Mouse (Mus musculus) adrenal gland, postnatal 10 days (tissue): ENCODE data around the gene Nanos2. TPM values are rescaled to one million over a fixed set of nuclear protein-coding genes. Genes with fewer than 3 reads are reported as not detected.

Source experiments
- DNase-seq: peaks from one replicate; pipeline ENCODE4 v3.0.0; 2021; ENCODE audit warnings: mixed read lengths
- total RNA-seq, 2 experiments: library from RNA; stranded (reverse); gene quantifications; 2 replicates each; pipeline ENCODE4 v1.2.3; 2021

Gene Nanos2
- total RNA-seq, 2 experiments from 2014 or later, result not detected

GRCm38 (mm10) chr7:19017909-19018308 is 30.7 kb downstream of the Nanos2 start:
- DNase-seq, result no peak

- no peak for DNase-seq
Measured at GRCm38 (mm10) chr7:19021048-19021447, 33.8 kb downstream of the Nanos2 start.

DNA sequence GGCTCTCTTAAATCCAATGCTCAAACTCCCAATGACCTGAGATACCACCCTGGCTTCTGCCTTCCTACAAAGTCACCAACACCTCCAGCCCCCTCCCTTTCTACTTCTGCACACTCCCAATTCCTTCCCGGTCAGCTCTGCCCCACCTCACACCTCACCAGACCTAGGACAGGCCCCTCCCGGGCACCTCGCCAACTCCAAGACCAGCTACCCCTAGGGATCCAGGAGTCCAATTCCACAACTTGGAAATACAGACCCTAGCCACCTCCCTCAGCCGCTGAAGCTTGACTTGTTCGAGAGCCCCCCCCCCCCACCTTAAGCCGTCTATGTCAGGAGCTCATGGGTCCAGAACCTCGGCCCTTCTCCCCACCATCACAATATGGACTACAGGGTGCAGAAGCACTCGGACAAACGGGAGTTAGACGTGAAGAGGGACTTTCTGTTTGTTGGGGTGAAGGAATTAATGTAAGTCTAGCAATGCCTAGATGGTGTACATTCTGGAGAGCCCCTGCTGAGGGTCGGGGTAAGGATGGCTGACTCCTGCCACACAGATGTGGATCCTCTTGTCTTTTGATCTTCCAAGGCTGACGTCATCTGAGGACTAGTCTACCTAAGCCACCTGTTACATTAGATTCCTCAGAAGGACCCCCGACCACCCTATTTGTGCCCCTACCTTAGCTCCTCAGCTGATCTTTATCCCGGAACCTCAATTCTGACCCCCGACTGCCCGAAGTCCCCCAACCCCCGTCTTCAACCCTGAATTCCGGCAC is 35.2 kb downstream of the Nanos2 start:
- DNase-seq, result no peak

GRCm38 (mm10) chr7:19023357-19023814 is 36.2 kb downstream of the Nanos2 start, which contains the start of gene Foxa3:
Foxa3 (minus strand) TSS chr7:19023538.
- peak; percentile 68 for DNase-seq

- DNase-seq, result peak; percentile 96
Measured at GRCm38 (mm10) chr7:19024096-19024506, 36.9 kb downstream of the Nanos2 start, which contains the start of gene Sympk. Sympk (plus strand) TSS chr7:19024377.

DNA sequence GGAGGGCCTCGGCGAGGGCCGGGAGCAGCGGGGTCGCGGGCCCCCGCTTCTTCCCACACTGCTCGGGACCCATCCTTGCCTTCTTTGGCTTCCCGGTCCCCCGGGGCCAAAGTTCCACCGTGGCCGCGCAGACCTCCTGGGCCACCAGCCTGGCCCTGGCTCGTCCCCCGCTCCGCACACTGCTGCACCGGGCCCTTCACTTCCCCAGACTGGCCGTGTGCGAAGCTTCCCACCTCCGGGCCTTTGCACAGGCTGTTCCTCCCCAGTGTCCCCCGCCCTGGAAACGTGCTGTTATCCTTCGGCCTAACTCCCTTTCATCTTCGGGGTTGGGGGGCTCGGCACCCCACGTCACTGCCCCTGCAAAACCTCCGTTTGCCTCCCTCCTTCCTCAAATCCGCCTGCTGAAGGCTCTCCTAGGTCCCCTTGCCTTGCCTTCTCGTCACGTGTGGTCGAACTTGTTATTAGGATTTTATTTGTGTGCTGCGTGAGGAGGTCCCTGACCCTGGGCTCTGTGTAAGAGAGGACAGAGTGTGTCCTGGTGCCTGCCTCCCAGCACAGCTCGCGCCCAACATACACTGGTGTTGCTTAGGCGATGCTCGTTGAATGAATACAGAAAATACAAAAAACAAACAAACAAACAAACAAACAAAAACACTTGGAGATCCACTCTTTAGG is 37.5 kb downstream of the Nanos2 start:
- peak; percentile 61 for DNase-seq

GRCm38 (mm10) chr7:19028067-19028466 is 40.9 kb downstream of the Nanos2 start:
- DNase-seq, result no peak

GRCm38 (mm10) chr7:19029084-19029653 is 42.0 kb downstream of the Nanos2 start:
- DNase-seq, result peak; percentile 74

GRCm38 (mm10) chr7:19031641-19032040 is 44.4 kb downstream of the Nanos2 start:
- DNase-seq, result no peak

Other genes starting within 250 kb of the Nanos2 start
- not detected for gene Psg19, start 188.9 kb upstream of the Nanos2 start, total RNA-seq
- gene Psg17, start 165.8 kb upstream of the Nanos2 start, total RNA-seq, result not detected
- 1 to 10 TPM; 3.7 to 5.0 TPM for gene Mill2, start 147.4 kb upstream of the Nanos2 start, total RNA-seq
- gene Pglyrp1, start 116.1 kb upstream of the Nanos2 start, total RNA-seq, result 1 to 10 TPM; 5.0 to 7.9 TPM
- gene Ccdc61, start 77.0 kb upstream of the Nanos2 start, total RNA-seq, result 10 to 100 TPM; 12.5 to 13.9 TPM
- gene Nova2, start 61.5 kb upstream of the Nanos2 start, total RNA-seq, result 1 to 10 TPM; 6.1 to 7.4 TPM
- gene Mypop, start 3.8 kb downstream of the Nanos2 start, total RNA-seq, result 1 to 10 TPM; 6.4 to 6.8 TPM
- 10 to 100 TPM; 36.9 to 37.2 TPM for gene Irf2bp1, start 16.6 kb downstream of the Nanos2 start, total RNA-seq
- gene Foxa3, start 36.1 kb downstream of the Nanos2 start, total RNA-seq, result 10 to 100 TPM in 1 of 2 experiments, 1 to 10 TPM in 1; 4.8 to 14.0 TPM
- gene Sympk, start 37.0 kb downstream of the Nanos2 start, total RNA-seq, result 10 to 100 TPM; 78.0 to 89.0 TPM
- not detected for gene Rsph6a, start 67.3 kb downstream of the Nanos2 start, total RNA-seq
- 10 to 100 TPM; 43.5 to 48.4 TPM for gene Dmwd, start 88.8 kb downstream of the Nanos2 start, total RNA-seq
- gene Dmpk, start 96.4 kb downstream of the Nanos2 start, total RNA-seq, result 10 to 100 TPM; 51.8 to 93.9 TPM
- 10 to 100 TPM; 12.3 to 17.3 TPM for gene Six5, start 107.2 kb downstream of the Nanos2 start, total RNA-seq
- under 1 TPM; 0.21 to 0.24 TPM for gene Gm4969, start 131.0 kb downstream of the Nanos2 start, total RNA-seq
- gene Fbxo46, start 132.5 kb downstream of the Nanos2 start, total RNA-seq, result 10 to 100 TPM; 10.7 to 11.1 TPM
- 10 to 100 TPM; 12.5 to 12.6 TPM for gene Qpctl, start 161.9 kb downstream of the Nanos2 start, total RNA-seq
- 10 to 100 TPM; 90.1 to 91.2 TPM for gene Snrpd2, start 162.3 kb downstream of the Nanos2 start, total RNA-seq
- under 1 TPM; 0.75 to 0.94 TPM for gene Gipr, start 178.7 kb downstream of the Nanos2 start, total RNA-seq
- gene Eml2, start 189.0 kb downstream of the Nanos2 start, total RNA-seq, result 10 to 100 TPM; 37.7 to 41.0 TPM
- gene Gpr4, start 225.1 kb downstream of the Nanos2 start, total RNA-seq, result 1 to 10 TPM; 7.4 to 9.2 TPM
- 10 to 100 TPM; 26.5 to 26.6 TPM for gene Opa3, start 240.9 kb downstream of the Nanos2 start, total RNA-seq